Mouse (Mus musculus) small intestine, adult 2 months (tissue): ENCODE results near the gene Ppm1b.

Experiments
- CTCF ChIP-seq: fragments of 200-500 bp; IDR thresholded peaks from 2 replicates; pipeline ENCODE4 v1.5.1; 2012; ENCODE audit warnings: low read depth, mild to moderate bottlenecking, control low read depth, inconsistent platforms, low read length, moderate library complexity, mixed read lengths; ENCODE audit not compliant: insufficient replicate concordance, insufficient read length; ENCODE audit errors: extremely low read depth
- POLR2A ChIP-seq: fragments of 200-500 bp; IDR thresholded peaks from 2 replicates; pipeline ENCODE4 v1.6.1; 2012; ENCODE audit warnings: low read depth, mild to moderate bottlenecking, control low read depth, inconsistent platforms, low read length, moderate library complexity

- no peak for TF ChIP-seq CTCF
- no peak for TF ChIP-seq POLR2A
These were observed 56.9 kb downstream of the Ppm1b start for GRCm38 (mm10) chr17:85013485-85013884.
